Mouse (Mus musculus) intestine, embryonic 14.5 days (tissue): ENCODE results near the gene Msi2. TPM values are rescaled to one million over a fixed set of nuclear protein-coding genes. Genes with fewer than 3 reads are reported as not detected.

ENCODE experiments used
- ATAC-seq: fragments of 200-750 bp; cut with Nextera tagmentation; replicated peaks from 2 replicates; pipeline ENCODE4 v1.8.0; 2017; ENCODE audit warnings: low read depth, moderate number of reproducible peaks, moderate TSS enrichment, moderate library complexity; ENCODE audit not compliant: low FRiP score, low TSS enrichment
- DNase-seq: peaks from one replicate; pipeline ENCODE4 v3.0.0-alpha.2; 2018; ENCODE audit warnings: low spot score
- H3K27ac ChIP-seq: fragments of 300-500 bp; sonication (generic); 2 replicates; pipeline ENCODE4 v1.5.1; 2014; ENCODE audit warnings: low read depth, mild to moderate bottlenecking, control low read depth
- H3K27me3 ChIP-seq: fragments of 300-500 bp; sonication (generic); replicated peaks from 2 replicates; pipeline ENCODE4 v1.6.1; 2014; ENCODE audit warnings: low read length, control low read depth; ENCODE audit not compliant: control insufficient read depth, insufficient read depth
- H3K36me3 ChIP-seq: fragments of 300-500 bp; sonication (generic); 2 replicates; pipeline ENCODE4 v1.6.1; 2014; ENCODE audit warnings: low read length, control low read depth; ENCODE audit not compliant: control insufficient read depth, insufficient read depth
- H3K4me1 ChIP-seq: fragments of 300-500 bp; sonication (generic); replicated peaks from 2 replicates; pipeline ENCODE4 v1.6.1; 2014; ENCODE audit warnings: low read length, control low read depth, mixed read lengths; ENCODE audit not compliant: control insufficient read depth, insufficient read depth
- H3K4me2 ChIP-seq: fragments of 300-500 bp; sonication (generic); 2 replicates; pipeline ENCODE4 v1.6.1; 2014; ENCODE audit warnings: low read length
- H3K4me3 ChIP-seq: fragments of 300-500 bp; sonication (generic); 2 replicates; pipeline ENCODE4 v1.5.1; 2014; ENCODE audit warnings: low read depth, low read length, control low read depth, mixed read lengths
- H3K9ac ChIP-seq: fragments of 300-500 bp; sonication (generic); 2 replicates; pipeline ENCODE4 v1.6.1; 2014; ENCODE audit warnings: mild to moderate bottlenecking, low read length
- H3K9me3 ChIP-seq: fragments of 300-500 bp; sonication (generic); 2 replicates; pipeline ENCODE4 v1.6.1; 2016; ENCODE audit warnings: low read length, control low read depth; ENCODE audit not compliant: control insufficient read depth
- WGBS: fragments of 180-500 bp; shearing (Covaris S2); extraction: QIAGEN DNeasy Blood & Tissue Kit; methylation state at CpG from one replicate; pipeline ENCODE4 v1.1.7; 2014; 5-methylcytosine and 5-hydroxymethylcytosine counted together
- polyA plus RNA-seq: library from polyadenylated mRNA; unstranded; fragments of >200 nt; fragmentation: Nextera tagmentation; extraction: Ambion mirVana; gene quantifications from 2 replicates; pipeline ENCODE4 v1.2.1, GENCODE M21; 2014

Gene Msi2
- polyA plus RNA-seq, 1 experiment from 2014 or later, result 13.6 TPM

DNA sequence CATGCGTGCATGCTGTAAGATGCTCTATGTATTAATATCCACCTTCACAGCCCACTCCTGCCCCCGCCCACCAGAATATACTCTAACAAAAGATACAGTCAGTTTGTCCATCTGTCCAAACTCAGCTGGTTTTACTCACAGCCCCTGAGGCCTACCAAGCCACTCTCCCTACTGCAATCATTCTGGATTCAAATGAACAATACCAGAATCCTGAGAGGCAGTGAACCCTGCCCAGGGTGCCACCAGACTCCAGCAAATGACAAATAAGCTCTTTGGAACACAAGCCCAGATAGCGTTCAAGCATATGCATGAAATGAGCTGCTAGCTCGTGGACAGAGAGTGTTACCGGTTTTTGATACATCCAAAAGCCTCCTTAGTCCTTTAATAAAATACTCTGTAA is 130.6 kb downstream of the Msi2 start:
- Histone ChIP-seq H3K9me3 (no peaks in the 10 kb centered on the region), H3K27me3 (no peaks in the 10 kb centered on the region), H3K36me3 (peaks cover 13% of the 10 kb centered on the region), H3K4me1 (peaks cover 49% of the 10 kb centered on the region), H3K9ac (no peak overlapping the region), H3K4me3 (no peak overlapping the region), H3K4me2 (no peak overlapping the region), H3K27ac (no peak overlapping the region)
- WGBS, result 77% methylated on average over 5 of the region's 5 CpGs
- DNase-seq (no peak), ATAC-seq (no peak)

DNA sequence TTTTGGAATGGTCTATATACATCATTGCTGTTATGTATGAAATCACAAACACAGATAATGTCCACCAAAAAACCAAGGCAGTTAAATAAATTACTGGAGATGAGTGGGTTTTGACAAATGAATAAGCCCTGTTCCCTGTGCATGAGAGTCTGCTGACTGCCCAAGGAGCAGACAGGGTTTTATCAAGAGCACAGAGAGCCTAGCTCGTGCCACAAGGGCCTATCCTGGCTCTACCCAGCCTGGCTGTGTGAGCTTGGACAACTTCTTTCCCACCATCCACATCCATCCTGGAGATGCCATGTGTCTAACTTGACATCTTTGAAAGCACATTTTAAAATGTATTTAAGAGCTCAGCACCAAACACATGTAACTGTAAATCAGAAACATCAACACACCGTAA is 132.4 kb downstream of the Msi2 start:
- Histone ChIP-seq H3K27ac (no peak overlapping the region; the same call in 1 of the 2 replicates), H3K9me3 (no peaks in the 10 kb centered on the region), H3K4me2 (no peak overlapping the region), H3K4me3 (no peak overlapping the region), H3K9ac (no peak overlapping the region), H3K4me1 (peaks cover 62% of the 10 kb centered on the region), H3K36me3 (peaks cover 13% of the 10 kb centered on the region), H3K27me3 (no peaks in the 10 kb centered on the region)
- ATAC-seq (no peak), DNase-seq (no peak)
- 36% methylated on average over 2 of the region's 2 CpGs for WGBS

DNA sequence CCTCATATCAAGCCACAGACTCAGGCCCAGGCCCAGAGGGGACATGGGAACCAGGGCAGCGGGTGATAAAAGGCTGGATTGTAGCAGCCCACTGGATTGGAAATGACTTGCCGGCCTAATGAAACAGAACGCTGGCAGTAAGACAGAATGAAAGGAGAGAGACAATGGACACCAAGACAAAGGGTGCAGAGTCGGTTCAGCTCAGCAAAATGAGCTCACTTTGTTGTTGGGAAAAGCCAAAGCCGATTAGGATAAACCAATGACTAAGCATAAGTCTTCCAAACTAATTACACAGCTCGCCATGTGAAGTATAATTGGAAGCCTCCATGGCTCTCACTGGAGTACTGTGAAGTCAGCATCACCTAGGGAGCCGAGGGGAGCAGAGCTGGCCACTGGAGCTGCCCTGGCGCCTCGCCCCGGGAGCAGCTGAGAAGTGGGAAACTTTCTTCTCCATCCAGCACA is 133.1 kb downstream of the Msi2 start:
- ATAC-seq (no peak), DNase-seq (no peak)
- peaks cover 62% of the 10 kb centered on the region for H3K4me1 ChIP-seq
- H3K9ac ChIP-seq, result no peak overlapping the region
- WGBS, result 33% methylated on average over 10 of the region's 10 CpGs
- no peak overlapping the region for H3K4me3 ChIP-seq
- H3K27ac ChIP-seq, result peak overlapping the region; percentile 74
- no peak overlapping the region for H3K4me2 ChIP-seq
- H3K36me3 ChIP-seq, result peaks cover 13% of the 10 kb centered on the region
- no peaks in the 10 kb centered on the region for H3K27me3 ChIP-seq
- no peaks in the 10 kb centered on the region for H3K9me3 ChIP-seq

DNA sequence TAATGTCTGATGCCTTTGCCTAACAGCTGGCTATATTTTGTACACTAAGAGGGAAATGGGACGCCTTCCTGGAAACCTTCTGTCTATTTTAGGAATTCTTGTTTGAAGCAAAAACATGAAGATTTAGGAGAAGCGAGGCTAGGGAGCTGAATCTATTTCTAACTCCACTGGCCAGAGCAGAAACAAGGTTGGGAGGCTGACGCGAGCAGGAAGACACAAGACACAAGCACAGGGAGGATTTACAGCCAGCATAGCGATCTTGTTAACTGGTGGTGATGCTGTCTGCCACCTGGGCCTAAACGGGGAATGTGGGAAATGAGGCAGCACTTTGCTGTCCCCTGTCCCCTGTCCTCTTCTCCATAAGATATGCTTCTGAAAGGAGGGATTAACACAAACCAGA is 134.4 kb downstream of the Msi2 start:
- no peaks in the 10 kb centered on the region for H3K27me3 ChIP-seq
- no peak overlapping the region for H3K9ac ChIP-seq
- DNase-seq (no peak), ATAC-seq (no peak)
- peak overlapping the region; percentile 74 for H3K27ac ChIP-seq
- no peak overlapping the region for H3K4me3 ChIP-seq
- 14% methylated on average over 6 of the region's 6 CpGs for WGBS
- no peaks in the 10 kb centered on the region for H3K9me3 ChIP-seq
- H3K36me3 ChIP-seq, result 0 out of 2 replicates have a peak, but pooled peaks cover 1% of the 10 kb centered on the region
- peaks cover 62% of the 10 kb centered on the region for H3K4me1 ChIP-seq
- H3K4me2 ChIP-seq, result no peak overlapping the region

DNA sequence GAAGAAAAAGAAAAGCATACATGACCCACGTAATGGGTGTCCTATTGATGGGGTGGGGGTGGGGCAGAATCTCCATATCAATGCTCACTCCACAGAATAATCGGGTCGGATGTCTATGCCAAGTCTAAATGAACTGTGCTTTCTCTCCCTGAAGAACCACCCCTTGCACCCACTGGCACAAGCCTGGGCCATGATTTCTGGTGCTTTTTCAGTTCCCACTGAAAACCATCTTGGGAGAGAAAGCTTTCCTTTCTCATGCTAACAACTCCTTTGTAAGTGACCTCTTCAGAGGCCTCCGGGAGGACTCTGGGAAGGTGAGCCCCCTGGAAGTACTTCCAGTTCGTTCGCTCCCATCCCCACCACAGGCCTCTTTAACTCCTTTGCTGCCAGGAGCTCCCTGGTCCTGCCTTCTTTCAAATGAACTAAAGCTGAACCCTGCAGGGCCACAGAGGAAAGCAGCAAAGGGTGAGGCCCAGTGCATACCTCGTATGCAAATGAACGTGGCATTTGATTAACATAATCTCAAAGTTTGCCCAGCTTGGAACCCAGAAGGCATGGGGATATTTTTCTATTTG is 135.0 kb downstream of the Msi2 start:
- 14% methylated on average over 8 of the region's 8 CpGs for WGBS
- no peak for DNase-seq
- H3K27me3 ChIP-seq, result no peaks in the 10 kb centered on the region
- H3K9ac ChIP-seq, result no peak overlapping the region
- no peaks in the 10 kb centered on the region for H3K36me3 ChIP-seq
- no peak overlapping the region for H3K4me2 ChIP-seq
- no peak for ATAC-seq
- H3K27ac ChIP-seq, result peak overlapping the region; percentile 74
- H3K4me3 ChIP-seq, result no peak overlapping the region
- peaks cover 62% of the 10 kb centered on the region for H3K4me1 ChIP-seq
- no peaks in the 10 kb centered on the region for H3K9me3 ChIP-seq

DNA sequence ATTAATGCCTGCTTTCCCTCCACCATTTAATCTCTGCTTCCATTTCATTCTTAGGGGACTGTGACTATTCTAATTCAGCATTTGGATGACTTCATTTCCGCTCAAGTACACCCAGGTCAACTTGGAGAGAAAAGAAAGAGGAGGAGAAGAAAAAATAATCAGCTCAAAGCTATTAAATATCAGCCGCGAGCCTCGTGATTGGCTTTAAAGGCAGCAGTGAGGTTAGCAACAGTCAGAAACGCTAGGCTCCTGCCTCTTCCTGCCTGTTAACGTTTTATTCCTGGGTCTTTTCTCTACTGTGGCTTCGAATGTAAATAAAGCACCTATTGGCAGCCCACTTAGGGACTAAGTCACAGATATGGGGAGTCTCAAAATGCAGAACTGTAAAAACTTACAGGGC is 135.5 kb downstream of the Msi2 start:
- peaks cover 59% of the 10 kb centered on the region for H3K4me1 ChIP-seq
- 14% methylated on average over 7 of the region's 7 CpGs for WGBS

DNA sequence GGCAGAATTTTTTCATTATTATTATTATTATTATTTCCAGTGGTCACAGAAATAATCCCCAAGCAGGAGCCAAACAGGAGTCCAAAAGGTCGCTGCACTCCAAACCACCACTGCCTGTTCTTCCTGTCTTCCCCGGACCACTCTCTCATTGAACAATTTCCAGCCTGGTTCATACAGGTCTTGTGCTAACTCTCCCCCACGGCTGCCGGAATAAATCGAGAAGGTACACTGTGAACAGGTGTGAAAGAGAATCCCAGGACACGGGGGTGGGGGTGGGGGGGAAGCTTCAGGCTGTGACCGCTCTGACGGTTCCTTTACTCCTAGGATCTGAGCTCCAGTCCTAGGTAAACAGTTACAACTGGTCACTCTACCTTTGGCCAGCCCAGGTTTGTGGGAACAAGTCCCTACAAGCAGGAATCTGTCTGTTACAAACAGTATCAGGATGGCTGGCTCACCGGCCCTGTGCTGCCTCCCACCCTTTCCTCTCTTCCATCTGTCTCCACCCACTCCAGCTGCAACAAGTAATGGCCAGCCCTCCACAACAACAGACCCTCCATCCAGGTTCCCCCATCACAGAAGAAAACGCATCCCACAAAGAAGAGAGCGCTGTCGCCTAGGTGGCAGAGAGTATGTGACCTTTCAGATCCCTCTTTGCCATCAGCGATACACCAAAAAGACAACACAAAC is 136.1 kb downstream of the Msi2 start:
- whole genome bisulfite sequencing, result 29% methylated on average over 13 of the region's 13 CpGs
- no peak; the same call in 1 of the 2 replicates for ATAC-seq
- DNase-seq, result no peak
- H3K36me3 ChIP-seq, result no peaks in the 10 kb centered on the region
- no peaks in the 10 kb centered on the region for H3K9me3 ChIP-seq
- peak overlapping the region; percentile 74 for H3K27ac ChIP-seq
- H3K4me1 ChIP-seq, result peaks cover 62% of the 10 kb centered on the region
- H3K4me3 ChIP-seq, result no peak overlapping the region
- no peaks in the 10 kb centered on the region for H3K27me3 ChIP-seq
- 0 out of 2 replicates have a peak overlapping the region, but pooled peaks have one; percentile 24 for H3K4me2 ChIP-seq
- peak overlapping the region; percentile 9; the same call in 1 of the 2 replicates for H3K9ac ChIP-seq

More for the DNA sequence above, 135.5 kb downstream of the Msi2 start:
- no peak overlapping the region for H3K9ac ChIP-seq
- ATAC-seq (no peak), DNase-seq (no peak)
- no peaks in the 10 kb centered on the region for H3K36me3 ChIP-seq
- H3K4me2 ChIP-seq, result 0 out of 2 replicates have a peak overlapping the region, but pooled peaks have one; percentile 24
- peak overlapping the region; percentile 74 for H3K27ac ChIP-seq
- H3K4me3 ChIP-seq, result no peak overlapping the region
- no peaks in the 10 kb centered on the region for H3K27me3 ChIP-seq
- no peaks in the 10 kb centered on the region for H3K9me3 ChIP-seq

DNA sequence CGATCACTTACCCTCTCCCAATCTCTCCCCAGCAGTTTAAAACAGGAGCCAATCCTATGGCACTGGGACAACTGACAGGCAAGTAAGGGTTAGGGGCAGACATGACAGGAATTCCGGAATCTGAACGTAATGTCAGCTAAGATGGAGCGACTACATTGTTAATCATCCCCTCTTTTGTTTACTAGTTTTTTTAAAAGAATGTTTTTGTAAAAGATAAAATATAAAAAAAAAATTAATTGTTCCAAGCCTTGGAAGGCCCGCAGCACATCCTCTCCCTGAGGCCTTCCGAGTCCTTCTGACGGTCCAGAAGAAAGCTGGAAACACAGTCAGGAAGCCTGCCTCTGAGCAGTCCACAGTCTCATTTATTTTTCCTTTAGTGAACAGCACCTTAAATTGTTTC is 136.9 kb downstream of the Msi2 start:
- Histone ChIP-seq H3K27me3 (no peaks in the 10 kb centered on the region), H3K9me3 (no peaks in the 10 kb centered on the region), H3K4me3 (no peak overlapping the region), H3K36me3 (no peaks in the 10 kb centered on the region), H3K4me1 (peaks cover 56% of the 10 kb centered on the region), H3K9ac (no peak overlapping the region), H3K27ac (no peak overlapping the region), H3K4me2 (no peak overlapping the region)
- ATAC-seq (no peak), DNase-seq (no peak)
- WGBS, result 70% methylated on average over 7 of the region's 7 CpGs

DNA sequence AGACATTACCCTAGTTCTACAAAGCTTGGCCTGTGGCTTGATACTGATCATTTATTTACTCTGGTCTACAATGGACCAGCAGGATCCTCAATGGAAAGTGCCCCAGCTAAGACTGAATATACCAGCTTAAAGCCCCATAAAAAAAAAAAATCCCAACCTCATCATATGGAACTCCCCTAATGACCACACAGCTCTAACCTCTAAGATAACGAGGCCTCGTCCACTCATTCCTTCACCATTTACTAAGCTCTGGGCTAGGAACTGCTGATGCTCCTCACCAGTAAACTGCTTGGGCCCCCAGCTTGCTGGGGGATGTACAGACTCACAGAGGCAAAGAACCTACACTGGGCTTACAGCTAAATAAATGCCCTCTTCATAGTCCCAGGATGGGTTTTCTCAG is 139.6 kb downstream of the Msi2 start:
- Histone ChIP-seq H3K4me2 (no peak overlapping the region), H3K4me1 (peaks cover 34% of the 10 kb centered on the region), H3K4me3 (no peak overlapping the region), H3K36me3 (no peaks in the 10 kb centered on the region), H3K9ac (no peak overlapping the region), H3K27me3 (no peaks in the 10 kb centered on the region), H3K9me3 (no peaks in the 10 kb centered on the region), H3K27ac (no peak overlapping the region)
- 86% methylated on average over 2 of the region's 2 CpGs for WGBS
- no peak for DNase-seq
- ATAC-seq, result no peak
